In genomic region chr9:40241223-40241801, GRCm38 (mm10) we compare ENCODE assay signal across 8 mouse cellular contexts. TPM values are rescaled to one million over a fixed set of nuclear protein-coding genes. Genes with fewer than 3 reads are reported as not detected.
DNase-seq lines count a peak whose midpoint lies in the region; ATAC-seq and TF ChIP-seq lines count a peak whose summit lies in the region.

No protein-coding gene starts in this region.

- intact Hi-C loops in left cerebral cortex, postnatal 10 days (cut with DNase I) = no loop called here

- peak overlapping the region; percentile 92 for H3K27ac ChIP-seq in forebrain, postnatal 0 days (ENCODE audit: low read depth, low read length)
- peak overlapping the region; percentile 98 for H3K27ac ChIP-seq in hindbrain, embryonic 14.5 days

- WGBS in forebrain, postnatal 0 days = 3% methylated on average over 15 of the region's 15 CpGs
- 0% methylated on average over 15 of the region's 15 CpGs for WGBS in hindbrain, embryonic 14.5 days

- H3K4me1 ChIP-seq in forebrain, postnatal 0 days (ENCODE audit: insufficient read depth) = peaks cover 10% of the 10 kb centered on the region
- peaks cover 16% of the 10 kb centered on the region for H3K4me1 ChIP-seq in hindbrain, embryonic 14.5 days (replicated peaks; ENCODE audit: control insufficient read depth, insufficient read depth, low read length)

- no peaks in the 10 kb centered on the region for H3K27me3 ChIP-seq in forebrain, postnatal 0 days (ENCODE audit: insufficient read depth, low read length)
- no peaks in the 10 kb centered on the region for H3K27me3 ChIP-seq in hindbrain, embryonic 14.5 days (ENCODE audit: control insufficient read depth, insufficient read depth, low read length)

- ATAC-seq in CD4-positive, CD25-positive, alpha-beta regulatory T cell, adult 4 months = no peak
- peak; percentile 86 for ATAC-seq in forebrain, postnatal 0 days
- ATAC-seq in hindbrain, embryonic 14.5 days (ENCODE audit: low FRiP score) = peak; percentile 91

- H3K9ac ChIP-seq in forebrain, postnatal 0 days = peak overlapping the region; percentile 58
- H3K9ac ChIP-seq in hindbrain, embryonic 14.5 days = peak overlapping the region; percentile 74

- H3K9me3 ChIP-seq in forebrain, postnatal 0 days (ENCODE audit: low read length) = no peaks in the 10 kb centered on the region
- no peaks in the 10 kb centered on the region for H3K9me3 ChIP-seq in hindbrain, embryonic 14.5 days (ENCODE audit: control insufficient read depth, low read length)

- H3K36me3 ChIP-seq in forebrain, postnatal 0 days (ENCODE audit: insufficient read depth) = no peaks in the 10 kb centered on the region
- no peaks in the 10 kb centered on the region for H3K36me3 ChIP-seq in hindbrain, embryonic 14.5 days (replicated peaks; ENCODE audit: control insufficient read depth, insufficient read depth)

- DNase-seq in CD4-positive, CD25-positive, alpha-beta regulatory T cell, adult 2 months (ENCODE audit: low read depth, low spot score) = peak; percentile 31
- peak; percentile 29 to 48 for DNase-seq in cerebellum, adult 18-20 months
- DNase-seq in forebrain, postnatal 0 days = peak; percentile 78
- DNase-seq in hindbrain, embryonic 14.5 days (ENCODE audit: low spot score) = peak; percentile 72
- peak; percentile 37 to 72 for DNase-seq in left cerebral cortex, postnatal 10 days (ENCODE audit: extremely low spot score in 1 of 2, low spot score in 2 of 2)
- peak; percentile 51 to 62 for DNase-seq in lung, postnatal 4 days
- DNase-seq in right cerebral cortex, postnatal 36 days (ENCODE audit: low spot score in 2 of 2) = peak; percentile 61 to 82

- H3K4me2 ChIP-seq in forebrain, postnatal 0 days (ENCODE audit: low read depth) = peak overlapping the region; percentile 58
- peak overlapping the region; percentile 86 for H3K4me2 ChIP-seq in hindbrain, embryonic 14.5 days (replicated peaks)

- no peak; the same call in 1 of the 2 replicates for TF ChIP-seq CTCF in forebrain, postnatal 0 days (IDR thresholded peaks at IDR 0.05; ENCODE audit: low read depth)

- H3K4me3 ChIP-seq in forebrain, postnatal 0 days (ENCODE audit: low read depth, low read length) = peak overlapping the region; percentile 42
- peak overlapping the region; percentile 39 for H3K4me3 ChIP-seq in hindbrain, embryonic 14.5 days (replicated peaks; ENCODE audit: low read length)

RNA-seq across cellular contexts. Expression of gene Scn3b, which starts 27.7 kb away (rescaled TPM):
- polyA plus RNA-seq in CD4-positive, CD25-positive, alpha-beta regulatory T cell, adult 4 months (2017; shearing (Covaris generic)) = under 1 TPM in 1 of 2 experiments, not detected in 1; 0.13 TPM
- total RNA-seq in forebrain, postnatal 0 days (2014; rRNA removed) = 210 and 226 TPM in 2 replicates
- 114 and 133 TPM in 2 replicates for polyA plus RNA-seq in forebrain, postnatal 0 days (2015; fragmentation: Nextera tagmentation; extraction: Ambion mirVana)
- 168 and 194 TPM in 2 replicates for polyA plus RNA-seq in hindbrain, embryonic 14.5 days (2014; fragmentation: Nextera tagmentation; extraction: Ambion mirVana)
- total RNA-seq in left cerebral cortex, postnatal 10 days (2021) = 100 to 1,000 TPM; 152 to 153 TPM

RNA-seq across cellular contexts. Expression of gene Zfp202, which starts 49.2 kb away (rescaled TPM):
- 1 to 10 TPM; 1.5 TPM for polyA plus RNA-seq in CD4-positive, CD25-positive, alpha-beta regulatory T cell, adult 4 months (2017; shearing (Covaris generic))
- 9.3 and 9.8 TPM in 2 replicates for total RNA-seq in forebrain, postnatal 0 days (2014; rRNA removed)
- polyA plus RNA-seq in forebrain, postnatal 0 days (2015; fragmentation: Nextera tagmentation; extraction: Ambion mirVana) = 3.7 and 6.6 TPM in 2 replicates
- polyA plus RNA-seq in hindbrain, embryonic 14.5 days (2014; fragmentation: Nextera tagmentation; extraction: Ambion mirVana) = 11.1 and 12.1 TPM in 2 replicates
- 1 to 10 TPM; 4.0 to 4.9 TPM for total RNA-seq in left cerebral cortex, postnatal 10 days (2021)

Comparison
In these comparisons a context has a peak if more than half of its experiments do, and no peak if none do; other contexts are left out.
1. RNA of gene Scn3b, which starts 27.7 kb away (polyA plus RNA-seq): 168 to 194 TPM in hindbrain, embryonic 14.5 days and 114 to 133 TPM in forebrain, postnatal 0 days; 0.13 TPM in CD4-positive, CD25-positive, alpha-beta regulatory T cell, adult 4 months; every median in the first group is over 100 times any median in the second.
2. Peak in every context shown above with its lines, with median percentiles within 50 percentile points of each other: DNase-seq.